Mouse (Mus musculus) cerebral cortex, adult 2 months (tissue): ENCODE data around the gene Zfp36.

ENCODE experiments used
- WGBS: fragments of 180-500 bp; shearing (Covaris S2); methylation state at CpG from one replicate; pipeline ENCODE4 v1.1.7; 2018; 5-methylcytosine and 5-hydroxymethylcytosine counted together

Zfp36 gene

GRCm38 (mm10) chr7:28335471-28335870 lies 44.6 kb downstream of the Zfp36 start:
- WGBS = 81% methylated on average over 2 of the region's 2 CpGs

- WGBS = 69% methylated on average over 4 of the region's 4 CpGs
These were observed 45.5 kb downstream of the Zfp36 start for GRCm38 (mm10) chr7:28334534-28334933.

DNA sequence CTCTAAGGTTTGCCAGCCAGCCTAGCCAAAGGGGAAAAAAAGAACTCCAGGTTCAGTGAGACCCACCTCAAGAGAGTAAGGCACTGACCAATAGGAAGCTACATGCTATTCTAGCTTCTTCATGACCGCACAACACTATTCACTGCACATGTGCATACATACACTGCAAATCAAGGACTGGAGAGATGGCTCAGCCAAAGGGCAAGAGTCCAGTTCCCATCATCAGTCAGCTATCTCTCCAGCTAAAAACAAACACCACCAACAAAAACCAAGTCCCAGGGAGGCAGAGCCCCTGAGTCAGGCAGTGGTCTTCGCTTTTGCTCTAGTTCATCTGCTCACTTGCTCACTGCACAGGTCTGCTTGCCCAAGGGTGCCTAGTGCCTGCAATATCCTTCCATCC lies 51.8 kb downstream of the Zfp36 start:
- WGBS = 97% methylated on average over 2 of the region's 2 CpGs
